Mouse (Mus musculus): ENCODE measurements around the gene Galnt2.

- TF ChIP-seq CTCF (IDR thresholded peaks at IDR 0.05; ENCODE audit: extremely low read depth, insufficient read length, insufficient replicate concordance, low read depth, low read length) = no peak
- TF ChIP-seq POLR2A (IDR thresholded peaks at IDR 0.05; ENCODE audit: low read depth, low read length) = no peak
Measured at GRCm38 (mm10) chr8:124193992-124194391, 37.2 kb upstream of the Galnt2 start.

Data from small intestine, adult 2 months (tissue).